Mouse (Mus musculus) embryo, embryonic 9.5 days (tissue): ENCODE measurements around the gene Mast4.
A peak's percentile ranks its signal among the peaks of the same experiment; 100 is the strongest.
"Not testable (repeated sequence)": the region's sequence is repeated elsewhere in the genome, so short reads cannot be mapped to it uniquely, and the experiment has no call there.

Experiments used
- DNase-seq: peaks from one replicate; pipeline ENCODE4 v3.0.0-alpha.2; 2017; ENCODE audit errors: extremely low spot score

Mast4 gene

GRCm38 (mm10) chr13:102745626-102746342, 588.5 kb downstream of the Mast4 start:
- no peak for DNase-seq

- no peak for DNase-seq
Observed at GRCm38 (mm10) chr13:102745270-102745600, 589.1 kb downstream of the Mast4 start.

- DNase-seq: peak; percentile 56
Observed at GRCm38 (mm10) chr13:102744481-102745269, 589.6 kb downstream of the Mast4 start.

- no peak for DNase-seq
Observed at GRCm38 (mm10) chr13:102739720-102740535, 594.4 kb downstream of the Mast4 start.

- no peak for DNase-seq
Observed at GRCm38 (mm10) chr13:102737811-102738210, 596.5 kb downstream of the Mast4 start.

- DNase-seq: no peak
Observed at GRCm38 (mm10) chr13:102733063-102733462, 601.2 kb downstream of the Mast4 start.

GRCm38 (mm10) chr13:102728951-102729350, 605.3 kb downstream of the Mast4 start:
- DNase-seq: not testable (repeated sequence)

GRCm38 (mm10) chr13:102728035-102728434, 606.3 kb downstream of the Mast4 start:
- DNase-seq: no peak

- DNase-seq: no peak
Observed at GRCm38 (mm10) chr13:102726876-102727275, 607.4 kb downstream of the Mast4 start.

GRCm38 (mm10) chr13:102725906-102726305, 608.4 kb downstream of the Mast4 start:
- no peak for DNase-seq

GRCm38 (mm10) chr13:102725416-102725815, 608.9 kb downstream of the Mast4 start:
- DNase-seq: no peak

- no peak for DNase-seq
Observed at GRCm38 (mm10) chr13:102716973-102717372, 617.3 kb downstream of the Mast4 start.

GRCm38 (mm10) chr13:102700744-102701143, 633.6 kb downstream of the Mast4 start:
- DNase-seq: no peak

GRCm38 (mm10) chr13:102700176-102700575, 634.1 kb downstream of the Mast4 start:
- no peak for DNase-seq

- DNase-seq: peak; percentile 5
Observed at GRCm38 (mm10) chr13:102698751-102699323, 635.5 kb downstream of the Mast4 start.

GRCm38 (mm10) chr13:102698335-102698734, 636.0 kb downstream of the Mast4 start:
- DNase-seq: peak; percentile 7

GRCm38 (mm10) chr13:102695121-102695905, 639.0 kb downstream of the Mast4 start:
- no peak for DNase-seq

GRCm38 (mm10) chr13:102694154-102694553, 640.1 kb downstream of the Mast4 start:
- no peak for DNase-seq

GRCm38 (mm10) chr13:102693341-102693801, 640.9 kb downstream of the Mast4 start, which contains the start of gene Cd180:
Gene Cd180 (plus strand): TSS chr13:102693558.
- DNase-seq: no peak

GRCm38 (mm10) chr13:102691408-102692150, 642.7 kb downstream of the Mast4 start:
- no peak for DNase-seq
